Mouse (Mus musculus): ENCODE data around the gene Sult2a1.
"Not testable (repeated sequence)": the region's sequence is repeated elsewhere in the genome, so short reads cannot be mapped to it uniquely, and the experiment has no call there.

Sult2a1 gene

GRCm38 (mm10) chr7:13837309-13837708 lies at the start of gene Sult2a1:
Gene Sult2a1, minus strand, starts transcription at chr7:13837409.
- DNase-seq = not testable (repeated sequence)

- no peak for DNase-seq
Measured at GRCm38 (mm10) chr7:13813913-13814312, 23.3 kb downstream of the Sult2a1 start.
